Mouse (Mus musculus) kidney, postnatal 10 days (tissue): ENCODE results near the gene Mog.
"Not testable (repeated sequence)": the region's sequence is repeated elsewhere in the genome, so short reads cannot be mapped to it uniquely, and the experiment has no call there.

Experiments
- DNase-seq: peaks from one replicate; pipeline ENCODE4 v3.0.0; 2021; ENCODE audit warnings: mixed read lengths

Mog gene

DNA sequence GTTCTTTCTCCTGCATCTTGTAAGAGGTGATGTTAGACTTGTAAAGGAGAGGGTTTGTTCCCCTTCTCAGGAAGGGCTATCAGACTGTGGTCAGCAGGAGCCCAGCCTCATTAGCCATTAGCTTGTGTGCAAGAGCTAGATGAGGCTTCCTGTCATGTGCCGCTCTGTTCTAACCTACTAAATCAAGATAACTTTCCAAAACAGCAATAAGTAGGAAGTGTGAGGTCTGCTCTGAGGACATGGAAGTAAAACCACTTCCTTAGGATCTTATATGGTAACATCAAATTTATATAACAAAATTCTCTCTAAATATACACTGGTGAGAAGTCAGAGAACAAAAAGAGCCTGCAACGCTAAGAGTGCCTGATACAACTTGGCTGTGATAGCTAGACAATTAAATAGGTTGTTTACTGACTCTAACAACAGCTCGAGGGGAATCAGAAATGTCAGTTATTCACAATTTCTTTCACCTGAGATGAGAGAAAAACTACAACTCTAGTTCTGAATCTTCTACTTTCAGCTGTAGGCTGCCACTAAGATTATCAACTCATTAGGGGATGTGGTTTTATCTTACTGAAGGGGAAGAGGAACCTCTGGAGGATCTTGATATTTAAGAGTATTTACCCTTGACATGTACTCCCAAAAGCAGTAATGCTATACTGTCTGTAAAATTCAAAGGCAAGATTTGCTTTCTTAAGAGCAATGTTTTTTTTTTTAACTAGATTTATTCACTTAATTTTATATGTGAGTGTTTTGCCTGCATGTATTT, 30.7 kb downstream of the Mog start:
- DNase-seq: no peak

DNA sequence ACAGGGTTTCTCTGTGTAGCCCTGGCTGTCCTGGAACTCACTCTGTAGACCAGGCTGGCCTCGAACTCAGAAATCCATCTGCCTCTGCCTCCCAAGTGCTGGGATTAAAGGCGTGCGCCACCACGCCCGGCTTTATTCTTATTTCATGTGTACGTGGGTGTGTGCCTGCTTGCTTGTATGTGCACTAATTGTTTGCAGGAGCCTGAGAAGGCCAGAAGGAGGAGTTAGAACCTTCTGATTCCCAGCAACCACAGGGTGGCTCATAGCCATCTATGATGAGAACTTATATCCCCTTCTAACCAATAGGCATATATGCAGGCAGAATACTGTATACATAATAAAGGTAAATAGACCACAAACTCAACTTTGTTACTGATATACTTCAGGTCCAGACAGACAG, 32.6 kb downstream of the Mog start:
- not testable (repeated sequence) for DNase-seq

DNA sequence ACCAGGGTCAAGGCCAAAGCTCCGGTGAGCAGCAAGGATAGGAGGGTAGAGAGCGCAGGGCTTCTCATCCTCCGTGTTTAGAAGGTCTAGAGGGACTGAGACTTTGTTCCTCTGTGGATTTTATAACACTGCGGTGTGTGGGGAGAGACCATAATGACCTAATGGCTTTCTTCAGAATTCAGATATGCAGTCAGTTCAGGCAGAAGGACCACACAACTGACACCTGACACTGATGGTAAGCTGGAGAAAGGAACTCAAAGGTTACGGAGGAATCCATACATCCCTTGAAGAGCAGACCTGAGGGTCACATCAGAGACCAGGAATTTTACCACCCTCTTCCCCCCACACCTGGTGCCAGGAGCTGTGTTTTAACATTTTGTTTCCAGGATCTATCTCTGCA, 33.8 kb downstream of the Mog start, which contains the start of gene H2-M5:
Gene H2-M5 (minus strand): TSS at position 101 of the 400 bp plus-strand sequence.
- DNase-seq: no peak

DNA sequence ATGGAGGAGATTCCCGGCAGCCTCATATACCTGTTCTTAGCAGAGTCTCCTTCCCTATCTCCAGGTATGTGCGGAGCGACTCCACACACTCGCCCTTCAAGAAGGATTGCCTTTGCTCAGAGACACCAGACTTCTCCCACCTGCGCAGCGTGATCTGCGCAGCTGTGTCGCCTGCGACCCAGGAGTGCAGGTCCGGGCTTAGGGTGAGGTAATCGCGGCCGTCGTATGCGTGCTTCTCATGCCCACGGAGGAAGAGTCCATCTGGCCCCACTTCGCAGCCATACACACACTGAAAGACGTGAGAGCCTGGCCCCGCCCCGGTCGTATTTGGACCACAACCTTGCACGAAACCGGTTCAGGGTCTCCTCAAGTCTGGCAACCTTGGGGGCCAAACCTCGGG, 34.7 kb downstream of the Mog start:
- no peak for DNase-seq

DNA sequence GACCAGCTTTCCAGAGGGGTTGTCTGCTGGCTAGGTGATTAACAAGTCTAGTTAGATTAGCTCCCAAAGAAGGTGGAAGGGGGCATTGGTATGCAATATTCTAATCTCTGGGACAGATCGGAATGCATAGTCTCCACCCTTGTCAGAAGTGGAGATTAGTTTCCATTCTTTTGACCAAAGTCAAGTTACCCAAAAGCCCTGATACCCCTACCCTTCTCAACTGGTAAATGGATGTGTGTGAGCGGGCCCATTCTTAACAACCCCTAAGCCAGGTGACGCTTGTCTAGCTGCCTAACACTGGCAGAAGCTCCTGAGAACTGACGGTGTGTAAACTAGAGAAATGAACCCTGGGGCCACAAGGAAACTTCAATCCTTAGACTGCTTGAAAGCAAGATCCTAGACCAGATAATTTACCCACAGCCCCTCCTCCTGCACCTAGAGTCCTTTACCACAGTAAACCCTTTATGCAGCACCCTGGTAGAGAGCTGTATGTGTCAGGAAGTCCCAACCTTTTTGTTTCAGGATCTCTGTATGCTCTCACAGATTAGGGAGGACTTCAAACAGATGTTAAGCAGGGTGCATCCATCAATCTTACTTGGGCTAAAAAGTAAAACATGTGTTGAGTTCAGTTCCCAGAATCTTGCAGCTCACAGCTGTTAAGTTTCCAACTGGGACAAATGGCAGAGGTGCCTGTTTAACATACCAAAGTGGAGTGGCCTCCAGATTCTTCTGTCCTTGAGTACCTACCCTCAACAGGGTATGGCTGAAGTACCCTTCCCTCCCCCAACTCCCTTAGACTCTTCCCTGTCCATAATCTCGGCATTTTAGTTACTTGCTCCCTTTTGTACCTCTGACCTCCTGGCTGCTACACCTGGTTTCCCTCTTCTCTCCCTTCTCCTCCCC, 40.7 kb downstream of the Mog start:
- no peak for DNase-seq

DNA sequence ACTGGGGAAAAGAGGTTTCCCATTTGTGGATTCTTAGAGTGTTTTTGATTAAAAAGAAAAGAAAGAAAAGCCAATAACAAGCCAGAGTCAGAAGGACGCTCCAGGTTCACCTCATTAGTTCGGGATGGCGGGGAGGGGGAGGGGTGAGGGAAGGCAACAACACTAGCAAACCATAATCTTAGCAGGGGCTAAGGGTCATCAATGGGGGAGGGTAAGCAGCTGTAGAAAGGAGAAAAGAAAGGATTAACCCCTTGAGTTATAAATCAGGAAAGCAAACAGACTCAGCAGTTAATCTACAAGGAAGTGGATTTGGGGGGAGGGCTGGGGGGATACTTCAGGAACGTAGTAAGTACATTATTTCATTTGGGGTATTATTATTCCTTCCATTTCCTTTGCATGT, 41.4 kb downstream of the Mog start:
- peak; percentile 14 for DNase-seq

DNA sequence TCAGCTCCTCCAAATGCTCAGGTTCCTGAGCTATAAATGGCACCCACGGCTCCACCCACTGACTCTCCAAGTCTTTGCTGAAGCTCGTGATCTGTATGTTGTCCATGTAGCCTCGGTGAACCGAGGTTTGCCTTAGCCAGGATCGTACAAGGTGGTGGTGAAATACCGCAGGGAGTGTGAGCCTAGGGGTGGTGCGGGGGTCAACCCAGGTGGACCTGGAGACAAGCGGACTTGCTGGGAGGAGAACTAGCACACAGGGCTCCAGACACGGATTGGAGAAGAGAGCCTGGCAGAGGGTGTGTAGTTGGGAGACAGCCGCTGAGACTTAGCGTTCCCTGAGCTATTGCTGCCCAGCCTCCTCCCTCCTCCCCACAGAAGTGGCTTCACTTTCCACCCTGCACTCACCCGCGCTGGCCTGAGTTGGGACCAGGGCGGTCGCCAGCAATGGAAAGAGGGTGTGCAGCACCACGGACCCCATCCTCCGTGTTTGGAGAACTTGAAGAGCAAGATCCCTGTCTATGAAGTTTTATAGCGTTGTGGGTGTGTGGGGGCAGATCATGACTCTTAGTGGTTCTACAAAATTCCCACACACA, 41.9 kb downstream of the Mog start, which contains the start of gene 2410137M14Rik:
Gene 2410137M14Rik (minus strand): TSS at position 17 of the 593 bp plus-strand sequence.
- DNase-seq: peak; percentile 16

DNA sequence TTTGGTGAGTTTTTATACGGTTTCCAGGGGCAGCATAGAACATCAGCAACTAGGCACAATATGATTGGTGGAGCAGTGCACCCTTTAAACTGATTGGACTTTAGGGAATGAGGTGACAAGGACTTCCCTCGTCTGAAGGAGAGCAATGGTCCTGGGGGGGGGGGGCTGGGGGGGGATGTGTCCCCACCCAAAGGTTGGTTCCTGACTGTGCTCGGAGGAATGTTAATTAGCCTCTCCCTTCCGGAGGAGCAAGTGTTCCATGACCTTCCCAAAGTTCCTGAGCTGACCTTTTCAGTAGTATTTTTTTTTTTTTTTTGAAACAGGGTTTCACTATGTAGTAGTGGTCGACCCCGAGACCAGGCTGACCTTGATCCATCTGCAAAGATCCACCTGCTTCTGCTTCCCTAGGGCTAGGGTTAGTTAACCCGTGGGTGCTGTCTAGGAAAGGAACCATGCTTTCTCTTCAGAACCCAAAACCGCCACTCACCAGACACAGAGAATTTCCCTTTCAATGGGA, 49.9 kb downstream of the Mog start:
- no peak for DNase-seq

DNA sequence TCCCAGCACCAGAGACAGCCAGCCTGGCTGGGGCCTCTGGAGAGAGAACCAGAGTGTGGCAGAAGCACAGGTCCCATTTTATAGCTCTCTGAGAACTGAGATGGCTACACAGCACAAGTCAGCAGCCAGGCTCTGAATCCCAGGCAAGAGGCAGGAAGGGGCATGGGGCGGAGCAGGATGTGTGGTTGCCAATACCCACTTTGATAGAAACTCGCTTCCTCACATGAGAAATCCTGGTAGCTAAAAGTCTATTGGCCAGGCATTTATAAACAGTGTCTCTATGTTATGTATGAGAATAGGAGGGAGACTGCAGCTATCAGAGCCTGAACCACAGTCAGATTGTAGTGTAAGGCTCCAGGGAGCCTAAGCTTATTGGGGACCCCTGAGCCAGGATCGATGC, 50.4 kb downstream of the Mog start:
- DNase-seq: no peak

DNA sequence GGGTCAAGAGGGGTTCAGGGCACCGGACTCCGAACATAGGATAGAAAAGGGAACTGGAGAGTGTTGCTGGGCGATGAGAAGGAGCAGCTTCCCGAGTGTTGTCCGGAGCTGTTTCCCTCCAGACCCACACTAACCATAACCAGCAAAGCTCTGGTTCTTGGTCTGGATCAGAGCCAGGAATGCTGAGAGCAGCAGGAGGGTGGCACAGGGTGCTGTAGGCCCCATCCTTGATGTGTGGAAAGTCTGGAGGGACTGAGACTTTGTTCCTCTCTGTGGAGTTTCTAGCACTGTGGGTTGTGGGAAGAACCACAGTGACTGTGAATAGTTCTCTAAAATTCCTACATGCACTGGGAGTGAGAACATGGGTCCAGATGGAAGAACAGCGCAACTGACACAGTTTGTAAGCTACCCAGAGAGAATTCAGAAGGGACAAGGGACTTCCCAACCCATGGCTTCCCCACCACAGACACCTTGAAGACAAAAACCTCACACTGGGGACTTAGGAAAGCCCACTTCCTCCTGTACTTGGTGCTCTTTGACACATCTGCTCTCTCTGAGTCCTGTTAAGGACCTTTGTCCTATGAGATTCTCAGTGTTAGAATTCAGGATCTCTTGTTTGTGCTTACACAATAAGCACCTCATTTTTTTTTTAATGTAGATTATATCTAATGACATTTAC, 51.9 kb downstream of the Mog start:
- no peak for DNase-seq

DNA sequence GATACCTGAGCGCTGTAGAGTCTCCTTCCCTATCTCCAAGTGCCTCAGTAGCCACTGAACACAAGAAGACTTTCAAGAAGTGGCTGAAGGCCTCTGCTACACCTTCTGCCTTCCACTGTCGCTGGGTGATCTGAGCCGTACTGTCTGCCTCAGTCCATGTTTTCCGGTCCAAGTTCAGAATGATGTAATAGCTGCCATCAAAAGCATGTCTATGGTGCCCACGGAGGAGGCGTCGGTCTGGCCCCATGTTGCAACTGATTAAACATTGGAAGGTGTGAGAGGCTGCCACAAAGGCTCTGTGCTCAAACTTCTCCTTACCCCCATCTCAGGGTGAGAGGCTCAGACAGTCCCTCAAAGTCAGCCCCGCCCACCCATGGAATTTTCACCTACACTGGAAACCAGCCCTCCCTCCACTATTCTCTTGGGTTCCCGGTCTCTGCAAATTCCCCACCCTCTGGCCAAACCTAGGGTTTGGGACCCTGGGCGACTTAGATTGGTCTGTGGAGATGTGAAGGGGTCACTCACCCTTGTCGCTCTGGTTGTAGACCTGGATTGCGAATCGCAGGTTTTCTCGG, 52.8 kb downstream of the Mog start:
- DNase-seq: no peak

DNA sequence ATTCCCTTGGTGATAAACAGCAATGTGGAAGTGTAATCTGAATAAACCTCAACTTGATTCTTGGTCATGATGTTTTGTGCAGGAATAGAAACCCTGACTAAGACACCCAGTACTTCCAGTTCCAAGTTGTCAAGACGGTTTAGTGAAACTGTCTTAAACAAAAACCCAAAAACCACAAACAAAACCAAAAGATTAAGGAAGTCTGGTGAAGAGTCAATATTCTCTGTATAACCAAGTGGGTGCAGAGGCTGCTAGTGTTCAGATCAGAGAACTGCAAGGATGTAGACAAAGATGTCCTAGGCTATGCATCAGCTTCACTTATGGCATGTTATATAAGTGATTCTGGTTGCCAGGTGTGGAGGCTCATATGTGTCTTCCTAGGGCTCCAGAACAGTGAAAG, 56.3 kb downstream of the Mog start:
- no peak for DNase-seq

DNA sequence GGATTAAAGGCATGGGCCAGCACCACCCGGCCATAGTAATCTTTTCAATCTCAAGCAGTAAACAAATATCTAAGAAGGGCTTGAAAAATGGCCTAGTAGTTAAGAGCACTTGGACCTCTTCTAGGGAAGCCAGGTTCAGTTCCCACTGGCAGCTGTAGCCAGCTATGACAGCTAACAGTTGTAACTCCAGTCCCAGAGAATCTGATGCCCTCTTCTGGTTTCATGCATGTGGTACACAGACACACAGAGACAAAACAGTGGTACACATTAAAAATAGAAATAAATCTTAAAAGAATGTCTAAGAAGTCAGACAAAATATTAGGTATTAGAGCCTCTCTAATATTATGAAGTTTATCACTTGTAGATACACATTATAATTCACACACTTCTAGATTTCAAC, 62.1 kb downstream of the Mog start:
- DNase-seq: no peak
